Mouse (Mus musculus) ES-E14 (cell line): Measurements from ENCODE around the gene Map3k10. TPM values are rescaled to one million over a fixed set of nuclear protein-coding genes. Genes with fewer than 3 reads are reported as not detected.
A peak's percentile ranks its signal among the peaks of the same experiment; 100 is the strongest.

Experiments
- DNase-seq: peaks from one replicate; pipeline ENCODE4 v3.0.0-alpha.2; 2013; ENCODE audit warnings: low read depth, low spot score
- H3K27ac ChIP-seq: 2 replicates; pipeline ENCODE4 v1.5.1; 2012; ENCODE audit warnings: low read depth, mild to moderate bottlenecking, low read length, moderate library complexity, mixed read lengths; ENCODE audit not compliant: poor library complexity, insufficient read depth, severe bottlenecking
- H3K36me3 ChIP-seq: 2 replicates; pipeline ENCODE4 v1.6.1; 2012; ENCODE audit warnings: mild to moderate bottlenecking, low read length, moderate library complexity, mixed read lengths; ENCODE audit not compliant: control insufficient read depth, poor library complexity, insufficient read depth, severe bottlenecking
- H3K4me1 ChIP-seq, 2 experiments: fragments of 150-350 bp in 1 of 2; sonication (generic) in 1 of 2; 2 replicates each; pipeline ENCODE4 v1.6.1; 2012; ENCODE audit warnings: low read length in 2 of 2, mild to moderate bottlenecking in 1 of 2, mixed read lengths in 1 of 2; ENCODE audit not compliant: control insufficient read depth in 2 of 2, insufficient read depth in 2 of 2, poor library complexity in 1 of 2
- H3K4me3 ChIP-seq, 2 experiments: fragments of 150-350 bp in 1 of 2; sonication (generic) in 1 of 2; 2 replicates each; pipeline ENCODE4 v1.5.1; 2012; ENCODE audit warnings: low read length in 2 of 2, low read depth in 1 of 2, mild to moderate bottlenecking in 1 of 2, mixed read lengths in 1 of 2; ENCODE audit not compliant: insufficient read depth in 1 of 2, poor library complexity in 1 of 2, severe bottlenecking in 1 of 2
- H3K9ac ChIP-seq: 2 replicates; pipeline ENCODE4 v1.6.1; 2012; ENCODE audit warnings: low read depth, mild to moderate bottlenecking, low read length, mixed read lengths; ENCODE audit not compliant: poor library complexity, insufficient read depth, severe bottlenecking
- H3K9me3 ChIP-seq: fragments of 150-350 bp; sonication (generic); 2 replicates; pipeline ENCODE4 v1.6.1; 2012; ENCODE audit warnings: low read depth, mild to moderate bottlenecking, low read length; ENCODE audit not compliant: control insufficient read depth, insufficient read depth
- CHD2 ChIP-seq: IDR thresholded peaks from 2 replicates; pipeline ENCODE4 v1.6.1; 2014; ENCODE audit warnings: mild to moderate bottlenecking, low read depth, low read length, inconsistent platforms
- HCFC1 ChIP-seq: IDR thresholded peaks from 2 replicates; pipeline ENCODE4 v1.6.1; 2012; ENCODE audit warnings: low read length, inconsistent platforms, borderline replicate concordance; ENCODE audit not compliant: insufficient read depth
- MAFK ChIP-seq: IDR thresholded peaks from 2 replicates; pipeline ENCODE4 v1.6.1; 2014; ENCODE audit warnings: mild to moderate bottlenecking, low read depth, low read length, inconsistent platforms; ENCODE audit not compliant: insufficient read depth
- ZC3H11A ChIP-seq: IDR thresholded peaks from 2 replicates; pipeline ENCODE4 v1.6.1; 2012; ENCODE audit warnings: low read depth, mild to moderate bottlenecking, inconsistent platforms, low read length, borderline replicate concordance
- ZNF384 ChIP-seq: IDR thresholded peaks from 2 replicates; pipeline ENCODE4 v1.6.1; 2012; ENCODE audit warnings: low read depth, low read length, inconsistent platforms
- in situ Hi-C, 2 experiments: fragments of 600-800 bp; cut with MboI; formaldehyde crosslinking; loops; one replicate each; pipeline ENCODE4 v1.15.1; 2025; ENCODE audit warnings: low sequenced_read_pairs in 2 of 2, inconsistent platforms in 1 of 2; ENCODE audit not compliant: unreplicated experiment in 2 of 2
- total RNA-seq: library from RNA; depleted of rRNA; stranded (reverse); fragments of 300-350 nt; gene quantifications from 2 replicates; pipeline ENCODE4 v1.2.3, GENCODE M21; 2012

Gene Map3k10
- total RNA-seq, 1 experiment: 21.6 TPM

GRCm38 (mm10) chr7:27658712-27659663, 15.4 kb downstream of the Map3k10 start:
- Histone ChIP-seq H3K9ac (no peak overlapping the region), H3K36me3 (no peaks in the 10 kb centered on the region), H3K4me3 (peak overlapping the region in 1 of 2 experiments; percentile 48; a peak in 1 of 4 replicates), H3K9me3 (no peaks in the 10 kb centered on the region), H3K4me1 (peaks cover 0 to 5% of the 10 kb centered on the region in 2 experiments; a peak in 1 of 4 replicates), H3K27ac (no peak overlapping the region)
- TF ChIP-seq CHD2: no peak
- no peak for TF ChIP-seq HCFC1
- TF ChIP-seq ZC3H11A: no peak
- TF ChIP-seq ZNF384: no peak
- no peak for TF ChIP-seq MAFK
- in situ Hi-C loops: loop anchor here in 1 of 2 experiments (10.0 kb wide), 1 partner anchor 66 kb away; no protein-coding TSS in a partner anchor
- no peak for DNase-seq

DNA sequence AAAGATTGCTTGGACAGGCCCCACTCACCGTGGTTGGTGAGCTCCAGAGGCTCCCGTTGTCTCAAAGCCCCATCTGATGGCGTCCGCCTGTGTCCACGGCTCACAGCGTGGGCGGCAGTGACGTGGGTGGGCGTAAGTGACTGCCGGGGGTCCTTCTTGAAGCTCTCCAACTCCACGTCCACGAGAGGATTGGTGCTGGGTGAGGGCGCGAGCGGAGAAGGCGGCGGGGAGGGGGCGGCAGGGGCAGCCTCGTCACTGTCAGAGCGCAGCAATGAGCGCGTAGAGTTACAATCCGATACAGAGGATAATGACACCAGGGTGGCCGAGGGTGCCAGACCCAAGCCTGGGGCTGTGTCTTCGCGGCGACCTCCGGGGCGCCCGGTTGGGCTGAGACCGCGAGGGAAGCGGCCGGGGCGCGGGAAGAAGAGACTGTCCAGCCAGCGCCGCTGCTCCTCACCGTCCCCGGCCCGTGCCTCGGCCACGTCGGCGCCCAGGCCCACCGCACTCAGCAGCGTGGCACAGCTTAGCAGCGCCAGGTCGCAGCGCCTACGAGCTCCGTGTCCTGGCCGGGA, 16.5 kb downstream of the Map3k10 start:
- in situ Hi-C loops: loop anchor here in 1 of 2 experiments (10.0 kb wide), 1 partner anchor 67 kb away; no protein-coding TSS in a partner anchor
- peak overlapping the region; percentile 28 for H3K9ac ChIP-seq
- H3K36me3 ChIP-seq: no peaks in the 10 kb centered on the region
- H3K9me3 ChIP-seq: no peaks in the 10 kb centered on the region
- no peak for DNase-seq
- H3K4me1 ChIP-seq: peaks cover 0 to 3% of the 10 kb centered on the region in 2 experiments; a peak in 1 of 4 replicates
- H3K4me3 ChIP-seq: peak overlapping the region; percentile 48 to 54; a peak in 3 of 4 replicates
- H3K27ac ChIP-seq: no peak overlapping the region
- TF ChIP-seq ZNF384 (no peak), HCFC1 (no peak), MAFK (no peak), CHD2 (no peak), ZC3H11A (no peak)

DNA sequence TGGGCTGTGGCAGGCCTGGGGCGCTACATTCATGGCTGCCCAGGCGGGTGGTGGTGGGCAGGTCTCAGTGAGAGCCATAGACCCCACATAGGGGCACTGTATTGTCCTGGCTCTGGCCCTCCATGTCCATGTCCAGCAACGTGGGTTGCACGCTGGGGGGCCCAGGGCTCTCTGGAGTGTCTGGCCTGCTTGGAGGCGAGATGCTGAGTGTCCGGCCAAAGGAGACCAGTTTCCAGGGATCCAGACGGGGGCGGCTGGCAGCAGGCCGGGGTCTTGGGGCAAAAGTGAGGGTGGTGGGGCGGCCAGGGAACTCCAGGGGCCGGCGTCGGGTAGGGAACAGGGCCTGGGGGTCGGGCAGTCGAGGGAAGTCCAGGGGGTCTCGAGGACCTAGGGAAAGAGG, 17.8 kb downstream of the Map3k10 start:
- no peak overlapping the region for H3K27ac ChIP-seq
- H3K9me3 ChIP-seq: no peaks in the 10 kb centered on the region
- no peak overlapping the region for H3K9ac ChIP-seq
- no peak for DNase-seq
- TF ChIP-seq CHD2 (no peak), ZNF384 (no peak), MAFK (no peak), HCFC1 (no peak), ZC3H11A (no peak)
- no peaks in the 10 kb centered on the region for H3K36me3 ChIP-seq
- H3K4me3 ChIP-seq: no peak overlapping the region
- in situ Hi-C loops: loop anchor here in 1 of 2 experiments (10.0 kb wide), 1 partner anchor 68 kb away; no protein-coding TSS in a partner anchor
- H3K4me1 ChIP-seq: peaks cover 0 to 3% of the 10 kb centered on the region in 2 experiments; a peak in 1 of 4 replicates

DNA sequence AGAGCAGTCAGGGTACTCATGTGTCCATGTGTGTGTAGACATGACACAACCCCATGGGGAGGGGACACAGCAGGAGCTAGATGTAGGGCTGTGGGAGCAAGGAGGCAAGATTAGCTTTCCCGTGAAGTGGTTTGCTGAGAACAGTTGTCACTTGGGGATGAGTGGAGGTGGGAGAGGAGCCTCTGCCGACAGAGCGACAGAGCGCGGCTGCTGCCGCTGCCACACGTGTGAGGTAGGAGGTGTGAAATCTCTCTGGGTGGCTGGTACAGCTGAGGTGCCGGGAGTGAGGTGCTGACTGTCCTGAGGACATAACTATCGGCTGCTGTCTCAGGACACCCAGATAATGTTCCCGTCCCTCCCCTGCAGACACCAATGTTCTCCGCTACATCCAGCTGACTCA, 18.9 kb downstream of the Map3k10 start:
- Histone ChIP-seq H3K4me3 (no peak overlapping the region), H3K36me3 (no peaks in the 10 kb centered on the region), H3K27ac (no peak overlapping the region), H3K9me3 (no peaks in the 10 kb centered on the region), H3K4me1 (peaks cover 0 to 3% of the 10 kb centered on the region in 2 experiments; a peak in 1 of 4 replicates), H3K9ac (no peak overlapping the region)
- no peak for DNase-seq
- in situ Hi-C loops: loop anchor here in 1 of 2 experiments (10.0 kb wide), 1 partner anchor 69 kb away; no protein-coding TSS in a partner anchor
- TF ChIP-seq MAFK (no peak), CHD2 (no peak), ZNF384 (no peak), ZC3H11A (no peak), HCFC1 (no peak)
